Mouse (Mus musculus) erythroblast, adult 5-6 weeks (primary cell): Measurements from ENCODE around the gene Pabpc5. TPM values are rescaled to one million over a fixed set of nuclear protein-coding genes. Genes with fewer than 3 reads are reported as not detected.

ENCODE experiments used
- ATAC-seq: replicated peaks from 2 replicates; pipeline ENCODE4 v1.8.0; 2016; ENCODE audit warnings: moderate number of reproducible peaks, mild to moderate bottlenecking, moderate TSS enrichment, inconsistent platforms; ENCODE audit not compliant: poor library complexity, low FRiP score, severe bottlenecking
- total RNA-seq, 2 experiments: library from RNA; stranded (forward) in 1 of 2; stranded (reverse) in 1 of 2; fragments of 150-400 nt in 1 of 2; fragments of 200-764, 138-1000 nt in 1 of 2; gene quantifications; 2 replicates each; pipeline versions ENCODE4 v1.2.3 to v1.2.4; 2015 to 2017; ENCODE audit warnings: low replicate concordance in 2 of 2

Gene Pabpc5
- total RNA-seq (2015; ENCODE audit: low replicate concordance), result not detected in 2 replicates
- total RNA-seq (2017; ENCODE audit: low replicate concordance), result not detected in 2 replicates

DNA sequence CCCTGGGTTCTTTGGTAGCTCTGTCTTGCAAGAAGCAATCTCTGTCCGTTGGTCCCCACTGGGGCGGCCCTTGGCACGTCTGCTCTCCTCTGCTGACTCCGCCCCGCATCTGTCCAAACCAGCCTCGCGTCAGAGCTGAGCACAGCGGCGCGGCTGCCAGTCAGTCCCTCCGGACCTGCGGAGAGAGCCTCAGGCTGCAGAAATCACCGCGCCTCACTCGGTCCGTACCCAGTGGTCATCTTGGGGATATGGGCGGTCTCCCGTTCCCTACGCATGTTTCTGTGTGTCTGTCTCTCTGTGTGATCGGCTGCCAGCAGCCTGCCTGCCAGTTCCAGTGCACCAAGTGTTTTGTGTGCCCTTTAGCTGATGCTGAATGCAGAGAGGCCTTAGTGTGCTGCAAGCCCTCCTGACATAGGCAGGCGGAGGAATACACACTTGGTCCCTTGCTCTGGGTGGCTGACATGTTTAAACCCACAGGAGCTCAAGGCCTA lies at the start of gene Pabpc5:
Gene Pabpc5 (plus strand): TSS at position 116 of the 491 bp plus-strand sequence.
- no peak for ATAC-seq

DNA sequence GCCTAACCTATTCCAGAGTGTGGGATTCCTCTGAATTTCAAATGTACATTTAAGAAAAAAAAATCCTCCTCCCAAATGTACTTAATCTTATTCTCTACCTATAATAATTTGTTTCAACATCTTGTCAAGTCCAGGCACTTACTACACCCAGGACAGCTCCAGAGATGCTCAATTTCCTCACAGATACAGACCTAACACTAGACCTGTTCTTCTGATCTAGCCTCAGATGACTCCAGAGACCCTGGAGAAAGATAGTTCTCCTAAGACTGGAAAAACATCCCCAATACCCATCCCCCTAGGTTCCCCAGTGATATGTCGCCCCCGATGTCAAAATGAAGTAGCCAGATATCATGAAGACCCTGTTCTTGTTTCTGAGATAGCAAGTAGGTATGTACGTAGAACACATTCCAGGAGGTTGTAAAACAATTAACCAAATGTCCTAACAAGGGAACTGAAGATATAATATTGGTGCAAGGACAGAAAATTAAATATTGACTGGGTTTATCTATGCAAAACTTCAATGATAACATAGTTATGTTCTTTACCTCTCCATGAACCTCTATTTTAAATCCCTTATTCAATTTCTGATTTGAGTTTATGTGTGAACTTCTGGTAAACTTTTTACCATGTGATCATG lies 39.9 kb upstream of the Pabpc5 start:
- ATAC-seq, result no peak

DNA sequence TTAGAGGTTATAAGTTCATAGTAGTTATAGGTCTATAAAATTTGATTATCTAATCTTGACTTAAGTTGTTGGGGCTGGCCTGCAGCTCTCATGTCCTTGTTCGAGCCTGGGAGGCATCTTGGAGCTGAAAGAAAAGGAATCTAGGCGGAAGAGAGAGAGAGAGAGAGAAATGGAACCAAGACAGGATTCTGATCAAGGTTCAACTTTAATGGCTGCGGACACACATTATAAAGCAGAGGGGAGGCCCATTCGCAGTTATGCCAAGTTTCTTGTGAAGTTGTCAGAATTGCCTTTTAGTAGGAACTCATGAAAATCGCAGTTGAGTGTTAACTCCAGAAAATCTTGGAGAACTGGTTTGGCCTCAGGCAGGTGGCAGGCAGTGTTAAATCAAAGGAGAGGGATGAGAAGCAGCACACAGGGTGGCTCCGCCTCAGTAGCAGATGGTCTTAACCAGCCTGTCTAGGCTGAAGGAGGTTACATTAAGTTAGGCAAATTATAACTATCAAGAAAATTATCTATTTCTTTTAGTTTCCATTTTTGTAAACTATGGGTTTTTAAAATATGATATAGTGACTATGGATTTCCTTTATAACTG lies 38.6 kb upstream of the Pabpc5 start:
- ATAC-seq, result no peak

DNA sequence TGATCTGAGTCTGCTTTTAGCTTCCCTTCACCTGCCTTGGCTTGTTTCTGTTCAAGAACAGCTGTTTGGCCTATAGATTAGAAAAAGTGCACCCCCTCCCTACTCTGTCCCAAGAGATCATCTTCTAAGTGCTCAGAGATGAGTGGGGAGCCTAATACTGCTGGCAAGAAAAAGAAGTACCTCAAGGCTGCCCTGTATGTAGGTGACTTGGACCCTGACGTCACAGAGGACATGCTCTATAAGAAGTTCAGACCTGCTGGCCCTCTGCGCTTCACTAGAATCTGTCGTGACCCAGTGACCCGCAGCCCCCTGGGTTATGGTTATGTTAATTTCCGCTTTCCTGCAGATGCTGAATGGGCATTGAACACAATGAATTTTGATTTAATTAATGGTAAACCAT lies 856 bp downstream of the Pabpc5 start:
- no peak for ATAC-seq
